Mouse (Mus musculus): ENCODE measurements at regions not wholly inside any gene's neighbourhood (a gene's known extent, or its start where the extent isn't known, plus 50 kb on each side); places are given as distances from the start of the nearest gene placed in this dataset.

DNA sequence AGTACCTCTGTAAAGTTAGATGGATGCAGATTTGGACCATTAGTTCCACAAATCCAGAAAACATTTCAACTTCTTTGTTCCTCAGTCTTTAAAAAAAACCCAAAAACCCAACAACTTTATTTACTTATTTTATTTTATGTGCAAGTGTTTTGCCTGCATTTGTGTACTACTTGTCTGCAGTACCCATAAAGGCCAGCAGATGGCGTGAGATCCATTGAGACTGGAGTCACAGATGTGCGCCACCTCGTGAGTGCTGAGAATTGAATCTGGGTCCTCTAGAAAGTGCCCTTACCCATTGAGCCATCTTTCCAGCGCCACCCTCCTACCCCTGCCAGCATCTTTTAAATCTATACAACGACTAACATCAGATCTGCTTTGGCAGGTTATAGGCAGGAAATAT, 53.0 kb downstream of the Gm12689 start:
- DNase-seq (ENCODE audit: low read depth, low spot score) = peak; percentile 10

DNA sequence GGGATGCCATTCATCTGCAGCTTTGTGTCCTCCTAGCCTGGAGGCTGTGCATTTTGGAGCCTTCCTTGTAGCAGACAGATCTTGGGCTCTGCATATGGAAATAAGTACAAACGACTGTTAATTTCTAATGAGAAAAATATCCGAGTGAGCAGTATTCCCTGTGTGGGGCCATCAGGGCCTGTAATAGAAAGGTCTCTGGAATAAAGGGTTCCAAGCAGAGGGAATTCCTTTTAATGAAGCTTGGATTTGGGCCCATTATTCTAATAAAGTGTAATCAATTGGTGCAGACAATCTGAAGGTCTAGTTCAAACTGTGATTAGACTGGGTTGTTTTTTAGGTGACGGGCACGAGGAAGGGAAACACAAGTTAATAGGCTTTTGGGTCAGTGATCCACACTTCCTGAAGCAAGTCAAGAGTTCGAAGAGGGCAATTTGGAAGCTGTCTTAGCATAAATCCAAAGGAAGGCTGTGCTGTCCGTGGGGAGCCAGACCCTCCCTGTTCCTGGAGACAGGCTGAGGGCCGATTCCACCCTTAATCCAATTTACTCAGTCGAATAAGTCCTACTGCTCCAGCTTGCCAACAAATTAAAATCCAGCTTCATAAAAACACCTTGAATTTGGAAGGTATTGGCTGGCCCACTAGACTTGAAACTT, 57.5 kb downstream of the Gm12689 start:
- DNase-seq (ENCODE audit: low read depth, low spot score) = no peak

DNA sequence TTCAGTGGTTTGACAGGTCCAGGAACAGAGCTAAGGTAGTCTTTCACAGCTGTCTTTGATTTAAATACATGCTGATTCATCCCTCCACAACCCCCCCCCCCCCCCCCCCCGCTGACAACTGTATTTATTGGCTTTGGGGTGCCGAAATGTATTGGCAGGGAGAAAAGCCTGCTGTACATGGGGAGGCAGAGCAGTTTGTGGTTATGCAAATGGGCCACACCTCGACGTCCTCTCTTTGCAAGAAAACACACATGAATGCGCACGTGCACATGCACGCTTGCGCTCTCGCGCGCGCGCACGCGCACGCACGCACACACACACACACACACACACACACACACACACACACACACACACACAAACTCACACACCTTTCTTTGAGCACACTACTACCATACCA, 58.5 kb downstream of the Gm12689 start:
- DNase-seq (ENCODE audit: low read depth, low spot score) = peak; percentile 15

DNA sequence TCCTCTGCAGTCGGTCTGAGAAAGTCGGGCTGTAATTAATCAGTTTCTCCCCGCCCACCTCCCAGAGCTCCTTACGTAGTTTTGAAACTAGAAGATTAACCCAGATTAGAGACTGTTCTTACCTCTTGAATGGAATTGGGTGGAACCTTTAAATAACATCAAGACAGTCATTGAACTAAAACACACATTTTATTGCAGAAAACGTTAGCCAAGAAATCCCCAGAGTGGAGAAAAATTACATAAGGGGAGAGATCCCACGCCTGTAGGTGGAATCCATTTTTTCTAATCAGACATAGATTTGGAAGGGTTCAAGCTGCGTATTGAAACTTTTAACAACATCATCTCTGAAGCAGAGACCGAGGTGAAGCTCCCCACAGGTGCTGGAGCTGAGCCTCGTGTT, 59.1 kb downstream of the Gm12689 start:
- no peak for DNase-seq (ENCODE audit: low read depth, low spot score)

DNA sequence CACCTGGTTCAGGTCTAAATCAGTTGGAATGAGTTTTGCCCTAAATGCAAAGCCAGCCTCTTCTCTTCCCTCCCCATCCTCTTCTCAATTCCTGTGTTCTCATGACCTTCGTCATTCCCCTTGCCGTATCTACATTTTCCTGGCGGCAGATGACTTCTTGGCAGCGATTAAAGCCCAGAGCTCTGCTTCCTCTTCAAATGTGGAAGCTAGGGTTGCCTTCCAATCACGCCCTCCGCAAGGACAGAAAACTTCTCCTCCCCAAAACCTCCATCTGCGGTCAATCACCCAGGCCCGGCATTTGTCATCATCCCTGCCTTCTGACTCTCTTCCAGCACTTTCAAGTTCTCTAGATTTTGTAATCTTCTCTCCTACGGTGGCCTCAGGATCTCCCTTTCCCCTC, 72.3 kb downstream of the Gm12689 start:
- DNase-seq (ENCODE audit: low read depth, low spot score) = no peak

DNA sequence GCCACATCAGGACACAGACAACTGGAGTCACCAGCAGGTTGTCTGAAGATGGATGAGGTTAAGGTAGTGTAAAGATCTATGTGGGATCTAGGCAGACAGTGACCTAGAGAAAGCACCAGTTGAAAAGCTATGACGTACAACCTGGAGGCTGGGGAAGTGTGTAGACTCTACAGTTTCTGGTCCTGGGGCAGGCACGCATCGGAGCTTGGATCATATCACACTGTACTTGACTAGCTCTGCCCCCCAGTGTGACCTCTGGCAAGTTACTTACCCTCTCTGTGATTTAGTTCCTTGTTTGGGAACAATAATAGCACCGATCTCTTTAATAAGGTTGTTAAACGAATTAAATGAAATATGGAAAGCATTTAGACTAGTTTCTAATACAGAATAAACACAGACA, 75.5 kb downstream of the Gm12689 start:
- DNase-seq (ENCODE audit: low read depth, low spot score) = no peak

DNA sequence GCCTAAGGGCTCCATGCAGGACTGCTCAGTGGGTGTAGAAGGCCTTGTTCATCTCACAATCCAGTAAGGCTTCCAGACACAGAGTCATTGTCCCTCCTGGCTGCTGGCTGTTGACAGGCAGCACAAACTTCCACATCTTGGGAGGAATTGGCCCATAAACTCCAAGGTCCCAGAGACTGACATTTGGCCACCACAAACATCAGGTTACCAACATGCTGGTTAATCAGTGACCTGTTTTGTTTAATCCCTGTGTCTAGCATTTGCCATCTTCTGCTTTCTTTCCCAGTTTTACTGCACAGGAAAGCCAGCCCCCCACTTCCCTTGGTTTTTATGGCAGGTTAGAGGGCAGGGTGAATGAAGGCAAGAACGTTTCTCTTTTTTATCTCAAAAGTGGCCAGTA, 80.5 kb downstream of the Gm12689 start:
- no peak for DNase-seq (ENCODE audit: low read depth, low spot score)

DNA sequence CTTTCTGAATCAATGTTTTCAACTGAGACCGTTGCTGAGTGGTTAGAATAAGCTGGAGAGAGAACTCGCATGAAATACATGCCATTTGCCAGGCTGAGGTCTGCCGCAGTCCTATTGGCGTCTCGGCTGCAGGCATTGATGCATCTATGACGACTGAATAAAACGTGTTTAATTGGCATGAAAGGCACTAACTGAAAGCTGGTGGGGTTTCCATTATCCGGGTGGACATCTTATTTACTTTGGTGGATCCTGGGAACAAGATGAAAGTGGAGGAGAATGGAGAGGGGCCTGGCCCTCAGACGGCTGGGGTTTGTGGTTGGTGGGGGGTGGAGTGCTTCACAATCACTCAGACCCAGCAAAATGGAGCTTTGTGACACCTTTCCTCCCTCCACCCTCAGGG, 81.2 kb downstream of the Gm12689 start:
- no peak for DNase-seq (ENCODE audit: low read depth, low spot score)

DNA sequence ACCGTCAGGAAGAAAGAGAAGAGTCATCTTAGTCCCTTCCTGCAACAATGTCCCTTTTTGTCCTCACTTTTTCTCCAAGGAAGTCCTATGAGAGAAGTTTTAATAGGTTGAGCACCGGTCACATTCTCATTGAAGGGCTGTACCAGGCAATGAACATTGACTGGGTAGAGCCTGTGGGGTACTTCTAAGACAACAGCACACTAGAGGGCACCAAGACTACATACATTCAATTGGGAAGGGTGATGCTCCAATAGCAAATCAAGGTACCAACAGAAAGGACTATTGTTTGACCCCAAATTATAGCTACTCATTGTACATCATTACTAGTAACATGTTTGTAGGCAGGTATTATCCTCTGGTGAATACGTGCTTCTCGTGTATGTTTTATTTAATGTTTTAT, 84.3 kb downstream of the Gm12689 start:
- DNase-seq (ENCODE audit: low read depth, low spot score) = no peak

DNA sequence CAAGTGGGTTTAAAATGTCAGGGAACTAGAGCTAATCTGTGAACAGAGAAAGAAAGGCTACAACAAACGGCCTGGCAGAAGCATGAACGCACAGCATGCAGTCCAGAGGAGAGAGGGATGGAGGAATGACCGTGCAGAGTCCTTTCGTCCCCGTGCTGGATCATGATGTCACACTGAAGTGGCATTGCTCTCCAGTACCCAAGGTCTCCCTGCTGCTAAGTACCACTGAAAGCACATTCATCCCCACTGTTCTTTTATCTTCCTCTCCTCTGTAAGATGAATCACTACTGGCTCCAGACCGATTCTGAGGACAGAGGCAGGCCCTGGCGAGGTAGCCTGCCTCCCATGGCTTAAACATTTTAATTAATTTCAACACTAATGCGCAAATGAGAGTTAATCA, 89.7 kb downstream of the Gm12689 start:
- no peak for DNase-seq (ENCODE audit: low read depth, low spot score)

DNA sequence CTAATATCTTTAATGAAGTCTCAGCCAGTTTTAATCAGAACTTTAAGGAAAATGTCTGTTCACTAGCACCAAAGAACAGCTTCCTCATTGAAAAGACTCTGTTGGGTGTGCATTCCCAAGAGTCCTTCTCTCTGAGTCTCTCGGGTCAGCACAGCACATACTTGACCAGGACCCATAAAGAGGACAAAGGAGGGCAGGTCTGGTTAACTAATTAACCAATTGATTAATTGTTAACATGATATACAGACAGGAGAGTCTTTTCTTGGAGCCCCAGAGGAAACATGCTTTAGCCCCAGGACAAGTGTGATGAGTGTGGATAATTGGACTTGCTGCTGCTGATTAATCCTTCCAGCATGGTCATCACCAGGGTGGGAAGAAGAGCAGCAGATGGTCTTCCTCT, 93.7 kb downstream of the Gm12689 start:
- DNase-seq (ENCODE audit: low read depth, low spot score) = no peak

DNA sequence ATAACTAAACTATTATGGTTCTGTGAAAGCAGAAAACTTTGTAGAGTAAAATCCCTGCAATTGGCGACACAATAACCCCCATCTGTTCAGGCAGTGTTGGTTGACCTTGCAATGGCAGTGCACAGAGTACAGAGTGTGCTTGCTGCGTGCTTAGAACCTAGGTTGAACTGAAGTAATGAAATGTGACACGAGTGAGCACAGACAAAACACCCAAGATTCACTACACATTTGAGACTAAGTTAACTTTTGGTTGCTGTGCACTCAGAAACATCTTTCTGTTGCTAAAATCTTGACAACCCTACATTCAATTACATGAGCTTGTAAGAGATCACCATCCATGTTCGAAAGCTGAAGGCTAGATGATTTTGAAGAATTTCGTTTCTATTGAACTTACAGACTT, 97.3 kb downstream of the Gm12689 start:
- no peak for DNase-seq (ENCODE audit: low read depth, low spot score)

DNA sequence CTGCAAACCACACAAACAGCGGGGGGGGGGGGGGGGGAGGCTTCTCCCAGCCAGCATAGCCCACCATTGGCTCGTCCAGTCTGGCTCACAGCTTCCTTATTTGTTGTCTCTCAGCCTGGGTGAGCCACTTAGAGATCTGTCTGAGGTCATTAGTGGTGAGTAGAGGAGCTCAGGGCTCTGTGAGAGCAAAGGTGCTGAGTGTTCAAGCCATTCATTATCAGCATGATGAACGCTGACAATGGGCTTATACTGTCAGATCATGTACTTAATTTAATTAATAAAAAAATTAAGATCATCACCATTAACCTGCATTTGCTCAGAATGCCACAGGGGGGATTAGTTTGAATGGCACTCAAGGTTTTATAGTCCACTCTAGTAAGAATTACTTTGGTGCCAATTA, 98.5 kb downstream of the Gm12689 start:
- DNase-seq (ENCODE audit: low read depth, low spot score) = no peak

DNA sequence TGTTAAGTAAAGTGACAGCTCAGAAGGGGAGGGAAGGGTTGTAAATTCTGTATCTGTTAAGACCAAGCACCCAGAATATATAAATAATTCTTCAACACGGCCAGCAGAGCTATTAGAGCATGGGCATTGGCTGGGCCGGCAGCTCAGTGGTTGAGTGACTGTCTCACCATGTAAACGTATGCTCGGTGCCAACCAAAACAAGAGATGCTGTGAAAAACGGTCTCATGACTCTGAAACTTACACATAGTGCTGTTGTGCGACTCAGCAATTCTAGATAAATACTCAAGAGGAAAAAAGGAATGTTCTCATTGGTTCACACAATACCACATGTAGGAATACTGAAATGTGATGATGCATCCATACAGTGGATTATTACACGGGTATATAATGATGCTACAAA, 111.8 kb downstream of the Gm12689 start:
- DNase-seq (ENCODE audit: low read depth, low spot score) = no peak

DNA sequence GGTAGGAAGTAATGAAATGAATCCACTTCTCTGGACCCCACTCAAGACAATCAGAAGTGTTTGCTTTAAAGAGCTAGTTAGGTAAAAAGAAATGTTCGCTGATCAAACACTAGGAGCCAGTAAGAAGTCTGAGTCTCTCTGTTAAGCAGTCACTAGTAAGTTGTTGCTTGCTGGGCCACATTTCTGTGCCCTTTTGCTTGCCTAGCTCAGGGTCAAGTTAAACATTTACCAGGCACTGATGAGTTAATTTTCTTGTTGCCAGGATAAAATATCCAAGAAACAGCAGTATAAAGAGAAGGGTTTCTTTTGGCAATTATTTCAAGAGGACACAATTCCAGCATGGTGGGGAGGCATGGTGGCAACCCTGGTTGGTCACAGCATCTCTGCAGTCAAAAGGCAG, 127.7 kb downstream of the Gm12689 start:
- no peak for DNase-seq (ENCODE audit: low read depth, low spot score)

DNA sequence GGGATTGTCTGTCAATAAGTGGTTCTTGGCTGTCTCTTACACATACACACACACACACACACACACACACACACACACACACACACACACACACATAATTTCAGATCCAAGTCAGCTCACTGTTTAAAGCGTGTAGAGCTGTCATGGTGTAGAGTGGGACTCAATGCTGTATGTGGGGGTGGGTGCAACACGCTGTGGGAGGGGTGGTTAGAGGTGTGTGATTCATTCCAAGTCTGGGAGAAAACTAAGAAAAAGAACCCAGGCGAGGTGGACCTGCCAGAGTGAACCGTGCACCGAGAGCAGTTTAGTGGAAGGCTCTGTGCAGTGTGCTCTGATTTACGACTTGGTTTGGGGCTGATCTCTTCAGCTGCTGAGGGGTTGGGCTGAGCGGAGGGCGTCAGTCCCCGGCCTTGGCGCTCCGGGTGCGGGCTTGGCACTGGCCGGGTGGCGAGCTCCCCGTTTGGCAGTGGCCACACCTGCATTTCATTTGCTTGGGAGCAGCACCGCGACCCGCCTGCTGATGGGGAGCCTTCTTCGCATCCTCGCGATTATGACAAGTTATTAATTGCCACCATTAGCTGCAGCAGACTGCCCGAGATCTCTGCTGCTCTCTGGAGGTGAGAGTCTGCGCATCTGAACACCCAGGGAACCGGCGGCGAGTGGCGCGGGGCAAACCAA, 149.5 kb downstream of the Gm12689 start:
- DNase-seq (ENCODE audit: low read depth, low spot score) = no peak

DNA sequence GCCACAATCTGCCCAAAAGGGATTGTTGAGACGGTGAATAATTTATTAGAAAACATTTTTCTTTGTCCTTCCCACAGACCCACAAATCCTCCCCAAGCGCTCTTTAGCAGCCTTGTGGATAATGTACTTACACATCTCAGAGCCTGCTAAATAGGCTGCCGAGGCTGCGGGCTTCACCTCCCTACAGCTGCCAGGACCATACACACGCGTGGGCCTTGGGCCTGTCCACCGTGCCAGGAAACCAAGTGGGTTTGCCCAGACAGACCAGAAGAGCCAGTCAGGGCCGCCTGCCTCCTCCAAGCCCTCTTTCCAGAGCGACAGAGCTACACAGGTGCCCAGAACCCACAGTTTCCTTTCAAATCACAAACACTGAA, 150.0 kb downstream of the Gm12689 start:
- DNase-seq (ENCODE audit: low read depth, low spot score) = no peak

DNA sequence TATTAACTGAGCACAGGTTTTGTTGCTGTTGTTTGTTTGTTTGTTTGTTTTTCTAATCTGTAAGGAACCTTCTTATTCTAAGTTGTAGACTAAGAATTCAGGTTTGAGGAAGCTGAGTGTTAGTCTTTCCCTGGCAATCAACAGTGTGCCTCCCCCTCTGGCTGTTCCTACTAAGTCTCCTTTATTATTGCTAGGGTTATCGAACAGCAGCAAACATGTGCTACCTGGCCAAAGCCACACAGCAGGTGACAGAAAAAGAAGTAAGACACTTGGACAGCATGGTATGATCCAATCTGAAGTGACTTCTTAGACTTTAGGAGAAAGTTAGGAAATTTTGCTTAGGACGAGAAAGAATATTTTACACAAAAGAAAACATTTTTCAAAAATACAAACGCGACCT, 163.3 kb downstream of the Gm12689 start:
- DNase-seq (ENCODE audit: low read depth, low spot score) = no peak

DNA sequence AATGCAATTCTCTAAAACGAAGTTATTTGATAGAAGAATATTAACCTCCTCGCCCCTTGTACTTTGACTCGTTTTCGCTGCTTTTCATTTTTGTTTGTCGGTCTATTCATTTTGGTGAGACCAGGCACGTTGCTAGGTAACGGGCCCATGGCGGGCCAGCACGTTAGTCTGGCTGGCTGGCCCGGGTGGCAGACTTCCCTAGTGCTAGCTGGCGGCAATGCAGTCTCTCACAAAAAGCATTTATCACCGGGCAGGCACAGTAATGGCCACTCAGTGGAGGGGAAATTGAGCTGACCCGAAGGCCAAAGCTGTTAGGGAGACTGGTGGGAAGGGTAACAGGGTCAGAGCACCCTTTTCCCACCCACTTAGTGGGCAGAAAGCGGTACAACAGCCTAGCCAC, 163.7 kb downstream of the Gm12689 start:
- DNase-seq (ENCODE audit: low read depth, low spot score) = no peak

DNA sequence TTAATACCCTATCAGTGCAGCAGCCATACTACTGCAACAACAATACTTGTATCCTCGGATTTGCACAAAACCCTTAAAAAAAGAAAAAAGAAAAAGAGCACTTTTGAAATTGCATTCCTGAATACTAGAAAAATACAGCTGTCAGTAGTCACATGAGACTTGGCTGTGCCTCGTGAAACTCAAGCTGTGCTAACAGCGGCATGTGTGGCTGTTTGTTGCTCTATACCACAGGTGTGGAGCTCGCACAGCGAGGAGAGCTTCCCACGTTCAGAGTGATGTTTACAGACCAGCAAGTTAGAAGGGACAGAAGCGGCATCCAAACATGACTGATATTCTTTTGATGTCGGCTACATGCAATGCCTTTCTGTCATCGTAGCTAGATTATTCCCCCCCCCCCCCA, 169.8 kb downstream of the Gm12689 start:
- DNase-seq (ENCODE audit: low read depth, low spot score) = no peak

DNA sequence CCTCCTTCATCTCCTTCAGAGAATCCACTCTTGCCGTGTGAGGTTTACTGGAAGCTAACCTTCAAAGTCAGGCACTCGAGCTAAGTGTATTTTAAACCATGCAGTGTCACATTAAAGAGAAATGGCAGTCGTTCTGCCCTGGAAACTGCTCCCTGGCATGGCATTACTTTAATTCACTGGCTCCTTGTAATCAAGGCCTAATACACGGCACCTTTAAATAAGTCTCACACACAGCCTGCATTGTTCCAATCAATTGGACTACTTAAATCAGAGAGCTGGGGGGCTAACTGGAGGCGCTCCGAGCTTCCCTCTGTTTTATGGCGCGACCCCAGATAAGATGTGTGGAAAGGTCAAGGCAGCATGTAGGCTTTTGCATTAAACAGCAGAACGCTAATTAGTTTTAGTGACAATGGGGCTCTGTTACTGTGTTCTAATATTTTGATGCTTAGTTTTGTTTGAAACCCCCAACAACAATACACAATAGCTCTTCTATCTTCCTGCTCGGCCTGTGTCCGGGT, 180.1 kb downstream of the Gm12689 start:
- no peak for DNase-seq (ENCODE audit: low read depth, low spot score)

DNA sequence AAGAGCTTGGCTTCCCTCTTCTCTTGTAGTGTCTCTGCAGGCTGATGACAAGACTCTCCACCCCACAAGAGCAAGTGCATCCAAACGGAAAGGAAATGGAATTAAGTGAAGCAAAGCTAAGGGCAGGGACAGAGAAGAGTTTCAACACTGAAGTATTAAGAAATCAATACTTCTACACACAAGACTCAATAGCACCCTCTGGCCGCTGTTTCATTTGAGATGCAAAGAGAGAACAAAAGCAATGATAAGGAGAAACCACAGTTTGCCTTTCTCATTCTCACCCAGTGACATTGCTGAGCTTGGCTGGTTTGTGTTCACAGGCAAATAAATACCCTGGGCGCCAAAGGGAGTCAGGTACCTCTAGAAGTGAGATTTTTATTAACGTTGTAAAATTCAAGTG, 171.8 kb upstream of the Foxd3 start:
- no peak for DNase-seq (ENCODE audit: low read depth, low spot score)

Data from CD4-positive, CD25-positive, alpha-beta regulatory T cell, adult 2 months (primary cell).